In the genomic region with DNA sequence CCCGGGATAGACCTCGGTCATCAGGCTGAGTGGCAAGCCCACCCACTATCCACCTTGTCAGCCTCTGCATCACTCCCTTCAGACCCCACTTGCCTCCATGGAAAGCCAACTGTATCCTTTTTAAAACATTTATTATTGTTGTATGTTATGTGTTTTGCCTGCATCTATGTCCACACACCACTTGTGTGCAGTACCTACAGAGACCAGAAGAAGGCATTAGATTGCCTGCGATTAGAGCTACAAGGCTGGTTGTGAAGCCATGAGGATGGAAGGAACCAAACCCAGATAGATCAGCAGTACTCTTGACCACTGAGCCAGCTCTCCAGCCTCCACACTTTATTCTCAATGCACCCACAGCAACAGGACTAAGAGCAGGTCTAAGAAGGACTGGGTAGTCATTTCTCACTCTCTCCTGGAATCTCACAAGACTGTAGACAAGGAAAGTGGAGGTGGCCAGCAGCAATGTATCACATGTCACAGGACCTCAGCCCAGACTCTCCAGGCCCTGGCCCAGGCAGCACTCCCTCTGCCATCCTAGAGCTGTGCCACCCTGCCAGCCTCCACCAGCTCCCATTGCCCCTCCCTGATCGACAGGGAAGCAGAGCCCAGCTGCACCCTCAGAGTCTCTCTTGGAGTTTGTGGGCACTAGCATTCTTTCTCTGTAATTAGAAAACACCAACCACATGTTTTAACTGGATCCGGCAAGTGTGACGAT, we compare ENCODE assay signal across 1 mouse cellular context.
TF ChIP-seq lines count a peak whose summit lies in the region.

No protein-coding gene starts in this region.

TF ChIP-seq in CH12.LX, 34 proteins besides CTCF, POLR2A, EP300 and RAD21 (continued from another document):
- TF ChIP-seq ZNF384 (IDR thresholded peaks at IDR 0.05; ENCODE audit: low read depth, low read length), result no peak
- TF ChIP-seq MXI1 (IDR thresholded peaks at IDR 0.05; ENCODE audit: low read depth, low read length), result no peak
- TF ChIP-seq SMC3 (IDR thresholded peaks at IDR 0.05; ENCODE audit: low read depth, low read length), result no peak
- no peak for TF ChIP-seq MAZ (IDR thresholded peaks at IDR 0.05; ENCODE audit: low read depth, low read length)
- TF ChIP-seq BHLHE40 (IDR thresholded peaks at IDR 0.05; ENCODE audit: low read depth, low read length), result no peak
- no peak for TF ChIP-seq TBP (conservative IDR thresholded peaks at IDR 0.05; ENCODE audit: low read depth, low read length)
- no peak for TF ChIP-seq ZC3H11A (IDR thresholded peaks at IDR 0.05; ENCODE audit: low read depth, low read length)
